Mouse (Mus musculus): ENCODE results near the gene a. TPM values are rescaled to one million over a fixed set of nuclear protein-coding genes. Genes with fewer than 3 reads are reported as not detected.
"Not testable (repeated sequence)": the region's sequence is repeated elsewhere in the genome, so short reads cannot be mapped to it uniquely, and the experiment has no call there.

a gene
- polyA plus RNA-seq, 1 experiment from 2014 or later, result 0.22 TPM

DNA sequence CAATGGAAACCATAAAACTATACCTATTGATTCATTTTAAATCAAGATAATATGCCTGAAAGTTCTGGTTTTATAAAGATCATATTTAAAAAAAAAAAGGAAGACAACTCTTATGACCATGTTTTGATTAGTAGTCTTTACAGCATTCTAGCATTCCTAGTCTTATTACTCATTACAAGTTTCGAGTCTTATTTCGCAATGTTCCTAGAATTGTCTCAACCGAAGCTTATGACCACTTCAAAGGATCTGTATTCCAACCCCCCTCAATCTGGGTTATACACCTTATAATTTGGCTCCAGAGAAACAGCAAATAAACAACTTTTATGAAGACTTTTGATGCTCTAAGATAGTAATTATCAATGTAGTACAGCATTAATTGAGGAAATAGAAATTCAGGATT is 110.9 kb downstream of the a start:
- no peaks in the 10 kb centered on the region for H3K4me1 ChIP-seq (replicated peaks)
- peaks cover 8% of the 10 kb centered on the region for H3K27me3 ChIP-seq
- H3K4me3 ChIP-seq (replicated peaks), result no peak overlapping the region
- no peak overlapping the region for H3K27ac ChIP-seq
- no peaks in the 10 kb centered on the region for H3K36me3 ChIP-seq
- no peak overlapping the region for H3K4me2 ChIP-seq
- 61% methylated on average over 3 of the region's 3 CpGs for WGBS (ENCODE audit: insufficient replicate concordance)
- ATAC-seq (ENCODE audit: low read depth) (no peak), DNase-seq (no peak)
- H3K9me3 ChIP-seq (replicated peaks), result no peaks in the 10 kb centered on the region
- H3K9ac ChIP-seq, result no peak overlapping the region

DNA sequence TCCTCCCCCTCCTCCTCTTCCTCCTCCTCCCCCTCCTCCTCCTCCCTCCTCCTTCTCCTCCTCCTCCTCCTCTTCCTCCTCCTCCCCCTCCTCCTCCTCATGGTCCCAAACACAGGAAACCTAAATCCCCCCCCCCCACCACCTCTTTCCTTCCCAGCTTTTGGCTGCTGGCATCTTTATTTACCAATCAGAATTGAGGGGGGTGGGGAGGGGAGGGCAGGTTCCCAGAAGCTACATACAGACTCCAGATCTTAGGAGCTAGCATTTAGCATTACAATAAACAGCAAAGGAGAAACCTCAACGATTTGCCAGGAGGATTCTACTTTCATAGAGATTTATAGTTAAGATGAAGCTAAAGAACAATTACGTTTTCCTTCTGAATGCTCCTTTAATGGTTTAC is 114.6 kb downstream of the a start:
- no peaks in the 10 kb centered on the region for H3K4me1 ChIP-seq (replicated peaks)
- no peak overlapping the region for H3K4me2 ChIP-seq
- no peak overlapping the region for H3K9ac ChIP-seq
- H3K27ac ChIP-seq, result no peak overlapping the region
- peaks cover 6% of the 10 kb centered on the region for H3K27me3 ChIP-seq
- no peak overlapping the region for H3K4me3 ChIP-seq (replicated peaks)
- ATAC-seq (ENCODE audit: low read depth), result no peak
- DNase-seq, result no peak
- no peaks in the 10 kb centered on the region for H3K9me3 ChIP-seq (replicated peaks)
- no peaks in the 10 kb centered on the region for H3K36me3 ChIP-seq
- 46% methylated on average over 2 of the region's 2 CpGs for WGBS (ENCODE audit: insufficient replicate concordance)

DNA sequence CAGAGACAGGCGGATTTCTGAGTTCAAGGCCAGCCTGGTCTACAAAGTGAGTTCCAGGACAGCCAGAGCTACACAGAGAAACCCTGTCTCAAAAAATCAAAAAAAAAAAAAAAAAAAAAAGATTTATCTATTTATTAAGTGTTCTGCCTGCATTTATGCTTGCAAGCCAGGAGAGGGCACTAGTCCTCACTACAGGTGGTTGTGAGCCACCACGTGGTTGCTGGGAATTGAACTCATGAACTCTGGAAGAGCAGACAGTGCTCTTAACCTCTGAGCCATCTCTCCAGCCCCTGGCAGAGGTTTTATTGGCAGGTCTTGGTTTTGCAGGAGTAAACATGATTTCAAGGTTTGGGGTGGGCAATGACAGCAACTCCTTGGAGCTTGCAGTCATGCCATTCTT is 117.0 kb downstream of the a start:
- not testable (repeated sequence) for ATAC-seq (ENCODE audit: low read depth); DNase-seq; H3K27me3 ChIP-seq; H3K9ac ChIP-seq; H3K4me2 ChIP-seq; H3K9me3 ChIP-seq (replicated peaks); H3K36me3 ChIP-seq; H3K4me1 ChIP-seq (replicated peaks); H3K4me3 ChIP-seq (replicated peaks); H3K27ac ChIP-seq
- 38% methylated on average over 2 of the region's 2 CpGs for WGBS (ENCODE audit: insufficient replicate concordance)

DNA sequence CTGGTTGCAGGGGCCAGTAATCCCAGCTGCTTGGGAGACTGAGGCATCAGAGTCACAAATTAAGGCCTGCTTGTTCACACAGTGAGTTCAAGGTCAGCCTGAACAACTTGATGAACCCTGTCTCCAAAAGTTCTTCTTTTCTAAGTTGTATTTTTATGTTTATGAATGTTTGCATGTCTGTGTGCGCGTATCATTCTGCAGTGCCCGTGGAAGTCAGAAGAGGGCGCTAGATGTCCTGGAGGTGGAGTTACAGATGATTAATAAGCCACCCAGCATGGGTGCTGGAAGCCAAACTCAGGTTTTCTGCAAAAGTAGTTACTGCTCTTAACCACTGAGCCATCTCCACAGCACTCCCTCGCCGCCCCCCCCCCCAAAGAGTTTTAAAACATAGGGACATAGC is 118.6 kb downstream of the a start:
- Histone ChIP-seq H3K4me2 (no peak overlapping the region), H3K27ac (no peak overlapping the region), H3K4me1 (replicated peaks) (no peaks in the 10 kb centered on the region), H3K27me3 (peaks cover 3% of the 10 kb centered on the region; the same call in 1 of the 2 replicates), H3K36me3 (no peaks in the 10 kb centered on the region), H3K4me3 (replicated peaks) (no peak overlapping the region), H3K9me3 (replicated peaks) (no peaks in the 10 kb centered on the region), H3K9ac (no peak overlapping the region)
- 75% methylated on average over 6 of the region's 6 CpGs for WGBS (ENCODE audit: insufficient replicate concordance)
- DNase-seq, result no peak
- ATAC-seq (ENCODE audit: low read depth), result no peak

DNA sequence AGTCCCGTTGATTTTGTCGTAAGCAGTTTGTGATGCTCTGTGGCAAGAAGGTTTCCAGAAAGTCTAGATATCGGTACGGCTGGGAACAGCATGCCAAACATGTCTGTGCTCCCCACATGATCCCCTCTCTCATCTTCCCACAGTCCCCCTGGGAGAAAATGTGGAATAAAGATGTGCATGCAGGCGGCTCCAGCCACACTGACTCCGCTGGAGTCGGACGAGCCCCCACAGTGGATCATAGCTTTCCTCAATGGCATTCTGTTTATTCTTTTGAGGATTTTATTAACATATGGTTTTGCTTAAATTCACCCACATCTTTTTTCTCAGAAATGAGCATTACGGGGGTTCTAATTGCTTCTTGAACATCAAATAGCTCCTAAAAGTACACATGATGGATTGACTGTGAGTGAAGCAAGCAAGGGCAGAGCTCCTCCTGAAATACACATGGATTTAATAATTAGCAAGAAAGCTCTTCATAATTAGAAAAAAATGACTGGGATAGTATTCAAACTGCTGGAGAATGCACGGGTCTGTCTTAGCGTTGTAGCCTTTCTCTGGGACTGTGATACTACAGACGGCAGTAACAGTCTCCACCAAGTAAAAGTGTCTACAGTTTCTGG is 124.8 kb downstream of the a start:
- Histone ChIP-seq H3K36me3 (no peaks in the 10 kb centered on the region), H3K27me3 (peaks cover 7% of the 10 kb centered on the region; the same call in 1 of the 2 replicates), H3K9me3 (replicated peaks) (no peaks in the 10 kb centered on the region), H3K27ac (no peak overlapping the region), H3K4me1 (replicated peaks) (no peaks in the 10 kb centered on the region), H3K9ac (no peak overlapping the region), H3K4me3 (replicated peaks) (no peak overlapping the region), H3K4me2 (no peak overlapping the region)
- 77% methylated on average over 12 of the region's 12 CpGs for WGBS (ENCODE audit: insufficient replicate concordance)
- ATAC-seq (ENCODE audit: low read depth), result no peak
- no peak for DNase-seq

DNA sequence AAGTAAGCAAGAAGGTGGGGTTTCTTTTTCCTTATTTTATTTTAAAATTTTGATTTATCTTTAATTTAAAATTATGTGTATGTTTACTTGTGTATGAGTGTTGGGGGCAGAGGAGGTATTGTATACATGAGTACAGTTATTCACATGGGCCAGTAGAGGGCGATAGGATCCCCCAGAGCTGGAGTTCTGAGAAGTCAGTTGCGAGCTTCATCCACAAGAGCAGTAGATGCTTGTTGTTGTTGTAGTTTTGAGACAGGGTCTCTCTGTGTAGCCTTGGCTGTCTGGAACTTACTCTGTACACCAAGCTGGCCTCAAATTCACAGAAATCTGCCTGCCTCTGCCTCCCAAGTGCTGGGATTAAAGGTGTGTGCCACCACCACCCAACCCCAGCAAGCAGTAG is 125.3 kb downstream of the a start:
- Histone ChIP-seq H3K27me3 (peaks cover 7% of the 10 kb centered on the region; the same call in 1 of the 2 replicates), H3K36me3 (no peaks in the 10 kb centered on the region), H3K4me2 (no peak overlapping the region), H3K27ac (no peak overlapping the region), H3K4me1 (replicated peaks) (no peaks in the 10 kb centered on the region), H3K9ac (no peak overlapping the region), H3K4me3 (replicated peaks) (no peak overlapping the region), H3K9me3 (replicated peaks) (no peaks in the 10 kb centered on the region)
- WGBS (ENCODE audit: insufficient replicate concordance), result 10% methylated on average over 2 of the region's 2 CpGs
- no peak for ATAC-seq (ENCODE audit: low read depth)
- DNase-seq, result no peak

DNA sequence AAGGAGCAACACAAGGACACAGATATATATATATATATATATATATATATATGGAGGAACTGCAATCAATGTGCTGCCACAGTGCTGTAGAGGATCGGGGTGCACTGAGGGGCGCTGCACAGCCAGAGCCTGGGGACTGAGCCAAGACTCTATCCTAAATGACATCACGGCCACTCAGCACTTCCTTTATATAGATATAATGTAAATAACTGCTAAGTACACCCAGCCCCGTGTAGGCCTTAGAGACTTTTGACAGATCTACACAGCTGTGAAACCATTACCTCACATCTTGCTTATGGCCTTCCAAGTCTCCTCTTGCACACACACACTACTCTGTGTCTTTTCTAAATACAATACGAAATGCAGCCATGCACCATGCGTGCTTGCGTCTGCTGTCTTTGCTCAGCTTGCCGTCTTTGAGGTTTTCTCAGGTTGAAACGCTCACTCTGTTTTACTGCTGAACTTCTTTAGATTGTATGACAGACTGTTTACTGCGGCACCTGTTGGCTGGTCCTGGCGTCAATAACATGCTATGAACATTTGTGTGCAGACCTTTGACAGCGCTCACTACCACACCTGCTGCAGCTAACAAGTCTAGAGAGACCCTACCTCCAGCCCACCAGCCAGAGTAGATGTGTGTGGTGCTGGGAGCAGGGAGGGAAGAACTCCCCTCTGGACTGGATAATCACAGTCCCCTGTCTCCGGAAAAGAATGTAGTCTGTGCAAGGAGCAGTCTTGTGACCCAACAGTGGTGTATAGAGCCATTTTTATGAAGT is 126.9 kb downstream of the a start:
- no peak overlapping the region for H3K27ac ChIP-seq
- no peak overlapping the region for H3K4me3 ChIP-seq (replicated peaks)
- H3K27me3 ChIP-seq, result peaks cover 7% of the 10 kb centered on the region; the same call in 1 of the 2 replicates
- no peak overlapping the region for H3K9ac ChIP-seq
- H3K4me1 ChIP-seq (replicated peaks), result no peaks in the 10 kb centered on the region
- no peaks in the 10 kb centered on the region for H3K36me3 ChIP-seq
- no peaks in the 10 kb centered on the region for H3K9me3 ChIP-seq (replicated peaks)
- H3K4me2 ChIP-seq, result no peak overlapping the region
- DNase-seq (no peak), ATAC-seq (ENCODE audit: low read depth) (no peak)
- WGBS (ENCODE audit: insufficient replicate concordance), result 71% methylated on average over 13 of the region's 13 CpGs

DNA sequence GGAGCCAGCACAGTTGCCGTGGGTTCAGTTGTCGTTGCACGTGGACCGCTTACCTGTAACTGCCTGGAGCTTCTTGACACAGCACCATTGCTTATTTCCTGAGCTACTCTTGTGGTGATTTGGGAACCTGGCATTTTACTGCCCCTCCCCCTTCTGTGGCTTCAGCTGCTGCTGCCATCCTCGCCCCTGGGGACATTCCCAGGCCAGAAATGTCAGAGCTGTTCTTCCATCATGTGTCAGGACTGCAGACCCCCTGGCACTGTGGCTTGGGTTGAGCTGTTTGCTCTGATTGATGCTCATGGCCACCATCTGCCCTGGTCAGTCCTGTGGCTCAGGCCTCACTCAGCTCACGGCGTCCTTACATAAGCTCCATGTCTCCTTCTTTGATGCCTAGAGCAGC is 129.7 kb downstream of the a start:
- DNase-seq (no peak), ATAC-seq (ENCODE audit: low read depth) (no peak)
- Histone ChIP-seq H3K4me2 (no peak overlapping the region), H3K27ac (no peak overlapping the region), H3K4me3 (replicated peaks) (no peak overlapping the region), H3K9ac (no peak overlapping the region), H3K4me1 (replicated peaks) (no peaks in the 10 kb centered on the region), H3K36me3 (no peaks in the 10 kb centered on the region), H3K27me3 (0 out of 2 replicates have a peak, but pooled peaks cover 1% of the 10 kb centered on the region), H3K9me3 (replicated peaks) (no peaks in the 10 kb centered on the region)
- 62% methylated on average over 7 of the region's 7 CpGs for WGBS (ENCODE audit: insufficient replicate concordance)

DNA sequence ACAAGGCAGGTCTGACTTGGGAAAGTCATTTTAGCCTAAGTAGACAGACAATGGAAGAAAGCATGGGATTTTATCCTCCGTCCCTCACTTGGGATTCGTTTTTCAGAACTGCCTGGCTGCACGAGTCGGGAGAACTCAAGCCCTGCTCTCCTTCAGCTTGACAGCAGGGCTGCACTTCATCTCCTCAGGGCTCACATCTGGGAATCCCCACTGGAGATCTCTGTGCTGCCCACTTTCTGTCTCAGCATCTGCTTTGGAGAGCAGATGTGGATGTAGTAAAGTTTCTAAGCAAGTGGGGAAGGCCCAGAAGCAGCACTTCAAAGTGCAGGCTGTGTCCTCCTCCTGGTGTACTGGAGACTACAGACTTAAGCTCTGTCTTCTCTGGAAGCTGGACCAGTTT is 130.9 kb downstream of the a start:
- not testable (repeated sequence) for ATAC-seq (ENCODE audit: low read depth)
- whole genome bisulfite sequencing (ENCODE audit: insufficient replicate concordance), result no CpG with 5 or more reads among the region's 4 CpGs

DNA sequence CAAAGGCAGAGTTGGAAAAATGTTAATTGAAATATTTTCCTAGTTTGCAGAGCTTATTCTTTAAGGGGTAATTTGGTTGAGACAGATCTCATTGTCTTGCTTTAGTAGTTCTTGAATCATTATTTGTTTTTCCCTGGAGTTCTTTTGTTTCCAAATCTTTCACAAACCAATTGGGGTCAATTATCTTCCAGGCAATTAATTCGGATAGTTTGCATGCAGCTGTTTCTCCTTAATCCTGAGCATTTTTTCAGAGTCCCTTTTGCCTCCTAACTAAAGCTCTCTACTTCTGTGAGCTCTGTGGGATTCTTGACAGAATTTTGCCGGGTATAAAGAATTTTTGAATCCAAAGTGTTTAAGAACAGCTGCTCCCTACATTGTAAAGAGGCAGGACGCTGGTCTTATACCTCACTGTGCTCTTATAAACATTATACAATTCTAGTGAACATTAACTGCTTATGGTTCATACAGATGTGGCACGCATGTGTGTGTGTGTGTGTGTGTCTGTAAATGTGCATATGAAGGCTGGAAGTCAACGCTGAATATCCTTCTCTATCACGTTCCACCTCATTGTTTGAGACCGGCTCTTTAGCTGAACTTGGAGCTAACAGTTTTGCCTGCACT is 134.3 kb downstream of the a start:
- no peak overlapping the region for H3K4me3 ChIP-seq (replicated peaks)
- no peak overlapping the region for H3K9ac ChIP-seq
- 62% methylated on average over 7 of the region's 7 CpGs for WGBS (ENCODE audit: insufficient replicate concordance)
- DNase-seq (no peak), ATAC-seq (ENCODE audit: low read depth) (no peak)
- no peaks in the 10 kb centered on the region for H3K27me3 ChIP-seq
- H3K4me1 ChIP-seq (replicated peaks), result no peaks in the 10 kb centered on the region
- H3K27ac ChIP-seq, result no peak overlapping the region
- H3K4me2 ChIP-seq, result no peak overlapping the region
- H3K36me3 ChIP-seq, result no peaks in the 10 kb centered on the region
- H3K9me3 ChIP-seq (replicated peaks), result no peaks in the 10 kb centered on the region

More for the DNA sequence above, 130.9 kb downstream of the a start:
- H3K27me3 ChIP-seq; H3K4me2 ChIP-seq; H3K9me3 ChIP-seq (replicated peaks); H3K4me3 ChIP-seq (replicated peaks); H3K36me3 ChIP-seq; H3K27ac ChIP-seq; H3K4me1 ChIP-seq (replicated peaks); DNase-seq; H3K9ac ChIP-seq: not testable (repeated sequence)

DNA sequence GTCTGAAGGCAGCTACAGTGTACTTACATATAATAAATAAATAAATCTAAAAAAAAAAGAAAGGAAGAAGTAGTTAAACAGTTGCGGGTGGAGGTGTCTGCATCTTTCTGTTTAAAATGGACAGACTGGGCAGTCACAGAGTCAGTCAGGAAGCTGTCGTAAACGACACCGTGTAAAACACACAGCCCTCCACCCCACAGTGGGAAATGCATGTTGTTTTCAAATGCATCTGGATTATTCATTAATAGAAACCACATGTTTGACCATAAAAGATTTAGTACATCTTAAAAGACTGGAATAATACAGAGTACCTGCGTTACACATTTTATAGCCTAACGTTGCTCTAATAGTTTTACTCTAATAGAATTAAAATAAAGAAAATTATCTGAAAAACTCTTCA is 135.6 kb downstream of the a start:
- H3K9ac ChIP-seq, result no peak overlapping the region
- DNase-seq, result no peak
- no peaks in the 10 kb centered on the region for H3K4me1 ChIP-seq (replicated peaks)
- ATAC-seq (ENCODE audit: low read depth), result no peak
- H3K4me3 ChIP-seq (replicated peaks), result no peak overlapping the region
- H3K36me3 ChIP-seq, result no peaks in the 10 kb centered on the region
- no peak overlapping the region for H3K27ac ChIP-seq
- H3K4me2 ChIP-seq, result no peak overlapping the region
- 88% methylated on average over 6 of the region's 6 CpGs for WGBS (ENCODE audit: insufficient replicate concordance)
- 0 out of 2 replicates have a peak, but pooled peaks cover 4% of the 10 kb centered on the region for H3K27me3 ChIP-seq
- H3K9me3 ChIP-seq (replicated peaks), result no peaks in the 10 kb centered on the region

All from liver, embryonic 13.5 days (tissue).